Mouse (Mus musculus) gastrocnemius, postnatal 4 days (tissue): ENCODE results near the gene Rad54l2. TPM values are rescaled to one million over a fixed set of nuclear protein-coding genes. Genes with fewer than 3 reads are reported as not detected.
A peak's percentile ranks its signal among the peaks of the same experiment; 100 is the strongest.

Experiments
- DNase-seq, 2 experiments: peaks; one replicate each; pipeline ENCODE4 v3.0.0; 2021 to 2022; ENCODE audit warnings: low spot score in 2 of 2, mixed read lengths in 2 of 2
- total RNA-seq, 2 experiments: library from RNA; stranded (reverse); gene quantifications; 2 replicates each; pipeline ENCODE4 v1.2.3; 2021

The Rad54l2 gene
- total RNA-seq, 2 experiments from 2014 or later: 13.6 to 15.0 TPM

GRCm38 (mm10) chr9:106754311-106754710, 34.7 kb downstream of the Rad54l2 start:
- no peak for DNase-seq

DNA sequence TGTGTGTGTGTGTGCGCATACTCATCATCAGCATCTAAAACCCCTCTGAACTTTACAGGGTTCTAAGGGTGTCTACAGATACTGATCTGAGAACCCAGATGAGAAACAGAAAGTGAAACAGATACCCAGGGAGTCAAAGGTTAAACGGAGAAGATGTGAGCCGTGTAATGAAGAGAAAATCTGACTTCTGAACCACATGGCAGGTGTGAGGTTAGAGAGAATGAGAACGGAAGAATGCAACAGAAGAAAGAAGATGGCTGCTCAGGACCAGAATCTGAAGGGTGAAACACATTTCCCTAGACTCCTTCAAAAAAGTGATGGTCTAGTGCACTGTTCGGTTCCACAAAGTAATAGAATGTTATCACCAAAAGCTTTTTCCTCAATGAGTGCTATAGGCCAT, 36.9 kb downstream of the Rad54l2 start:
- no peak for DNase-seq

GRCm38 (mm10) chr9:106739962-106740361, 49.0 kb downstream of the Rad54l2 start:
- no peak for DNase-seq

GRCm38 (mm10) chr9:106739056-106739455, 49.9 kb downstream of the Rad54l2 start:
- DNase-seq: no peak

DNA sequence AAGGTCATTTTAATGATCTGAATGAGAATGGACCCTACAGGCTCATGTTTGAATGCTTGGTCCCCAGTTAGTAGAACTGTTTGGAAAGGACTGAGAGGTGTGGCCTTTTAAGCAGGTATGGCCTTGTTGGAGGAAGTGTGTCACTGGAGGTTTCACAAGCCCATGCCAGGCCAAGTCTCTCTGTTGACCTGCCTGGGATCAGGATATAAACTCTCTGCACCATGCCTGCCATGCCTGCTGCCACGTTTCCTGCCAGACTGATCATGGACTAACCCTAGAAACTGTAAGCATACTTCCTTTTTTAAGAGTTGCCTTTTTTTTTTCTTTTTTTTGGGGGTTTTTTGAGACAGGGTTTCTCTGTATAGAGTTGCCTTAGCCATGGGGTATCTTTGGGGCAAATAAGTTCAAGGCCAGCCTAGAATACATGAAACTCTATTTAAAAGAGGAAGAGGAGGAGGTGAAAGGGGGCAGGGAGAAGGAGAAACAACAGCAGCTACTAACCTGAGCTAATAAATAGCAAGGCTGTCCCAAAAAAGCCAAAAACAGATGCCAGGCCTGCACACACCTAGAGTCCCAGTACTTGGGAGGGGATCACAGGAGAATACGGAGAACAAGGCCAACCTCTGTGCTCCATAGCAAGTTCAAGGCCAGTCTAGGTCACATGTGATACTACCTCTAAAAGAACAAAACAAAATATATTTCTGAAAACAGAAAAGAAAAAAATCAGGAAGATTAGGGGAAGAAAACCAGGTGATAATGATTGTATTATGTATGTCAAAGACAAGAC, 50.6 kb downstream of the Rad54l2 start:
- DNase-seq: no peak

DNA sequence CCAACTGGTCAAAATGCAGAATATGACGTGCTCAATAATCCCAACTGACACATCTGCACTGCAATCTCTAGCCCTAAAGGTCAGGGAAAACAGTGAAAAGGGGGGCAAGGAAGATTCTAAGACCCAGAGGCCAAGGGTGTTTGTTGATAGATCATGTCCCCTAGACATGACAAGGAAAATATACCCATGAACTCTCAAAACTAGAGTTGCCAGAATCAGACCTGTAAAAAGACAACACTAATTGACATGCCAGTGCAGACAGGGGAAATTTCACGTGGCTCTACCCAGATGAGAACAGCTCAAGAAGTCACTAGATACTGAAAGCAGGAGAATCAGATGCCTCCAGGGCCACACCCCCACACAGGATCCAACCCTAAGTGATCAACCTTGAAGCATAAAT, 55.3 kb downstream of the Rad54l2 start:
- DNase-seq: no peak

GRCm38 (mm10) chr9:106729416-106729815, 59.6 kb downstream of the Rad54l2 start:
- no peak for DNase-seq

- no peak for DNase-seq
Measured at GRCm38 (mm10) chr9:106726891-106727290, 62.1 kb downstream of the Rad54l2 start.

- no peak for DNase-seq
Measured at GRCm38 (mm10) chr9:106725435-106725834, 63.6 kb downstream of the Rad54l2 start.

DNA sequence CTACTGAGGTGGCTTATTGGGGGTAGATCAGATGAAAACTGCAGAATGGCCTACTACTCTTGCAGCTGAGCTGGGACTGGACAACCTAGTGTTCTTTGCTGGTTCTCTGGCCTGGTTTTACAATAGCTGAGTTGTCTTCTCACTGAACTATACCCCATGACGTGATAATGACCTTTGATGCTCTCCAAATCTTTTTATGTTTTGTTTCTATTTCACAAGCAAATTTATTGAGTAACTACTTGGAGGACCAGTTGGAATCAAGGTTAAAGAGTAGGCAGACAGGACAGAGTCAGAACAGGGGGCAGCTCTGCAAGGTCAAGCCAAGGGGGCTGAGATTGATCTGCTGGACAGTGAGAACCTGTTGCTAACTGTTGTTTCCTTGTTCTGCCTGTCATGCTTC, 64.1 kb downstream of the Rad54l2 start:
- DNase-seq: no peak

- DNase-seq: no peak
Measured at GRCm38 (mm10) chr9:106716729-106717128, 72.3 kb downstream of the Rad54l2 start.

DNA sequence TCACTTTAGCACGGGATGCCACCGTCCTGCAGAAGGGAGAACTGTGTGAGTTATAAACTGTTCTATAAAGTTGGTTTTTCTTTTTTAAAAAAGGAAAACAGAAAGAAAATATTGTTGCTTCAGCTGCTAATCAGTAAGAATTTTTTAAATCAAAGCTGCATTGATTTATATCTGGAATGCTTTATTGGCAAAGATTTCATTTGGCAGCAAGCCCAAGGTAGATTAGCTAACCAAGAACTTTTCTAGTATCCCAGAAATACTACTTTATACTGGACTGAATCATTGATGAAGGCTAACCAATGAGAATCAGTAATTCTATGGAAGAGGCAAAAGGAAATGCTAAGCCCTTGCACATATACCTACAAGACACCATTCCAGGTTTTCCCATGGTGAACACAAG, 72.8 kb downstream of the Rad54l2 start:
- DNase-seq: no peak

GRCm38 (mm10) chr9:106712470-106712869, 76.5 kb downstream of the Rad54l2 start:
- DNase-seq: no peak

GRCm38 (mm10) chr9:106692973-106693481, 96.0 kb downstream of the Rad54l2 start:
- DNase-seq: peak; percentile 26 to 42

DNA sequence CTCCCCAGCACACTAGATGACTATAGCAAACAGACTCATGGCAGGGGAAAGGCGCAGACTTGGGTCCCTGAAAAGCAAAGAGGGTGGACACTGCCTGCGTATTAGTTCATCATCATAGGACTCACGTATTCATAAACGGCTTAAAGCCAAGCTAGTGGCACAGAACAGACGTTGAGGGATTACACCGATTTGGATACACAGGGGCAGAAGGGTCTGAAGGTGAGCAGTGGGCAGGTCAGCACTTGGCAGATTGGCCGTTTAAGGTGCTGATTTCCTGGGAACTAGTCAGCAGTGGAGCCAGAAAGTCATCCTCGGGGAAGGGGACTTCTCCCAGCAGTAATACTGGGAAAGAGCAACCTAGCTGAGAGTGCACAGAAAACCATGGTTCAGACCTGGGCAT, 100.2 kb downstream of the Rad54l2 start:
- DNase-seq: no peak

GRCm38 (mm10) chr9:106686983-106687650, 101.9 kb downstream of the Rad54l2 start:
- peak; percentile 50 to 67 for DNase-seq

- peak; percentile 58 to 80 for DNase-seq
Measured at GRCm38 (mm10) chr9:106685249-106686101, 103.5 kb downstream of the Rad54l2 start, which contains the start of gene Tex264. Gene Tex264, minus strand, starts transcription at chr9:106685927.

- no peak for DNase-seq
Measured at GRCm38 (mm10) chr9:106684918-106685248, 104.1 kb downstream of the Rad54l2 start.

DNA sequence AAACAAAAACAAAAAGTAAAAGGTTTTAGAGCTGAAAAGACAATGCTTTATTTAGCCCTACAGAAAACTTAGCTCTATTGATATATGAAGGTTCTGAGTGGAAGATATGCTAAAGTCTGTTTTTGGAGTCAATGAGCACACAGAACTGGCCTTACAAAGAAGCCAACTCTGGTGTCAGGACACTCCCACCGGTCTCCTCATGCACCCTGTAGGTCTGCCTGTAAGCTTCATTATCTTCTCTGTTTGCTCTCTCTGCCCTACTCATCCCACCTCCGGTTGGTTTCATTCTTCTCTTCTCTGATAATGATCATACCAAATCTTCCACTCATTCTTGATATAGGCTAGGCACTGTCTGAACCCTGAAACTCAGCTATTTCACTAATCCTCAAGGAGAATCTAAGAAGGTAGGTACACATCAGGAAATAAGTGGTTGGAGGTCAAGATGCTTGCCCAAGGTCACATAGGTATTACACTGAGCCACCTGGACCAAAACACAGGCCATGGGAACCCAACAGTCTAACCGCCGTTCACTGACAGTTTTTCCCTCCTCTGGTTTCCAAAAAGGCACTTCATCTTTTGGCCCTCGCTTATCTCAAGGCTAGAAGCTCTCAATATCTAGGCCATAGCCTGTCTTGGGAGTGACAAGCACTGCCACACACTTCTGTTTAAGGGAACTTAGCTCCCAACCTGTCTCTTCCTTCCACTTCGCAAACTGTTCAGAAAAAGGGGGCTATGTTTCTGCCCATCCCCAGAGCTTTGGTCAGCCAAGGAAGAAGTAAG, 104.7 kb downstream of the Rad54l2 start:
- DNase-seq: no peak

DNA sequence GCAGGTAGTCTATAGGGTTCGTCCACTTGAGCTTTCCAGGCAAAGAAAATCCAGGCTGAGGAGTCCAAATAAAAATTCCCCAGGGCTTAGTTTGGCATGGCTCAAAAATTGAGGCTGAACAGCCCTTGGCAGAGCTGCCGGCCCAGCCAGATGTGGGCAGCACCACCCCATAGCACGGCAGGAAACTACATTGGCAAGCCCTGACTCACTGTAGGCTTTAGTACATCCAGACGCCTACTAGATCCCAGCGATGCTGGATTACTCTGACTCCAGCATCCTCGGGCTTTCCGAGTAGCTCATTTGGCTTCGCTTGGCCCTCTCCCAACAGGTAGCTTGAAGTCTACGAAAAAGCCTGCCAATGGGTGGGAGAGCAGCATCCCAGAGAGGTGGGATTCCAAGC, 108.0 kb downstream of the Rad54l2 start:
- DNase-seq: no peak

DNA sequence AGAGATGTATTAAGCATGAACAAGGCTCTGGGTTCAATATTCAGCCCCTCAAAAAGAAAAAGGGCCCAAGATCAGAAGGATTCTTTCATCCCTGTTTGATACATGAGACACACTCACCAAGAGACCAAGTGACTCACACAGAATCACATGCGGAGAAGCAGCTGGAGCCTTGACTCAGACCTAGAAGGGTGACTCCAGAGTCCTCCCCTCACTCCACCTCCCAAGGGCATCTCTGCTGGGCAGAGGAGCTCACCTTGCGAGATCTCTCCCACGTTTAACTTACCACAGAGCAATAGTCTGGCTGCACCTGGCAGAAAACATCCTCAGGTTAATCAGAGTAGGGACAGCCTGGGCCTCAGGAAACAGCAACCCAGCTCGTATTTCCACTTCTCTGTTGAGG, 110.8 kb downstream of the Rad54l2 start:
- no peak for DNase-seq
